Mouse (Mus musculus) intestine, embryonic 16.5 days (tissue): ENCODE results near the gene Pdpn. TPM values are rescaled to one million over a fixed set of nuclear protein-coding genes. Genes with fewer than 3 reads are reported as not detected.

ENCODE experiments used
- ATAC-seq: fragments of 200-750 bp; cut with Nextera tagmentation; 2 replicates; pipeline ENCODE4 v1.8.0; 2017; ENCODE audit warnings: moderate TSS enrichment, moderate library complexity
- H3K27ac ChIP-seq: fragments of 300-500 bp; sonication (generic); 2 replicates; pipeline ENCODE4 v1.5.1; 2014; ENCODE audit warnings: mild to moderate bottlenecking, low read length
- H3K27me3 ChIP-seq: fragments of 300-500 bp; sonication (generic); replicated peaks from 2 replicates; pipeline ENCODE4 v1.6.1; 2014; ENCODE audit warnings: low read length, control low read depth, mixed read lengths; ENCODE audit not compliant: control insufficient read depth, insufficient read depth
- H3K36me3 ChIP-seq: fragments of 300-500 bp; sonication (generic); 2 replicates; pipeline ENCODE4 v1.6.1; 2014; ENCODE audit warnings: low read length, control low read depth; ENCODE audit not compliant: control insufficient read depth, insufficient read depth
- H3K4me1 ChIP-seq: fragments of 300-500 bp; sonication (generic); 2 replicates; pipeline ENCODE4 v1.6.1; 2014; ENCODE audit warnings: low read length, control low read depth, mixed read lengths; ENCODE audit not compliant: control insufficient read depth, insufficient read depth
- H3K4me2 ChIP-seq: fragments of 300-500 bp; sonication (generic); 2 replicates; pipeline ENCODE4 v1.6.1; 2014; ENCODE audit warnings: low read depth, low read length, control low read depth
- H3K4me3 ChIP-seq: fragments of 300-500 bp; sonication (generic); 2 replicates; pipeline ENCODE4 v1.5.1; 2014; ENCODE audit warnings: mild to moderate bottlenecking, low read length
- H3K9ac ChIP-seq: fragments of 300-500 bp; sonication (generic); 2 replicates; pipeline ENCODE4 v1.6.1; 2014; ENCODE audit warnings: low read depth, low read length
- H3K9me3 ChIP-seq: fragments of 300-500 bp; sonication (generic); 2 replicates; pipeline ENCODE4 v1.6.1; 2016; ENCODE audit warnings: low read length, control low read depth; ENCODE audit not compliant: control insufficient read depth
- WGBS: fragments of 180-500 bp; shearing (Covaris S2); extraction: QIAGEN DNeasy Blood & Tissue Kit; methylation state at CpG from one replicate; pipeline ENCODE4 v1.1.7; 2014; 5-methylcytosine and 5-hydroxymethylcytosine counted together
- polyA plus RNA-seq: library from polyadenylated mRNA; unstranded; fragments of >200 nt; fragmentation: Nextera tagmentation; extraction: Ambion mirVana; gene quantifications from 2 replicates; pipeline ENCODE4 v1.2.1, GENCODE M21; 2015

The Pdpn gene
- polyA plus RNA-seq, 1 experiment from 2014 or later, result 22.6 TPM

GRCm38 (mm10) chr4:143287065-143287464 is 12.3 kb downstream of the Pdpn start:
- ATAC-seq, result no peak; the same call in 1 of the 2 replicates

DNA sequence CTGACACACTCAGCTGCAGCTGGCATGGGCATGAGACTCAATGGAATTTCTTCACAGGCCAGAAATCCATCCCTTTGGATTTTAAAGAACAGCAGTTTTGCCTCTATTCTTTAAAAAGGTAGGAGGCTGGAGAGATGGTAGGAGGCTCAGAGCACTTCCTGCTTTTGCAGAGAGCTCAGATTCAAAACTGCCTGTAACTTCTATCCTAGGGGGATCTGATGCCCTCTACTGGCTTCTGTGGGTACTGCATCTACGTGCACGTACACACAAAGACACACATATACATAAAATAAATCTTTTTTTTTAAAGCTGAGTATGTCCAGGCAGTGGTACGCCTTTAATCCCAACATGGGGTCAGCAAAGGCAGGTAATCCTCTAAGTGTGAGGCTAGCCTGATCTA is 19.2 kb downstream of the Pdpn start:
- Histone ChIP-seq H3K9me3 (no peaks in the 10 kb centered on the region), H3K4me2 (no peak overlapping the region), H3K4me1 (peaks cover 9% of the 10 kb centered on the region), H3K9ac (no peak overlapping the region), H3K27ac (peak overlapping the region; percentile 63), H3K36me3 (no peaks in the 10 kb centered on the region), H3K27me3 (no peaks in the 10 kb centered on the region), H3K4me3 (no peak overlapping the region)
- no peak for ATAC-seq
- 83% methylated on average over 3 of the region's 3 CpGs for WGBS

More at GRCm38 (mm10) chr4:143287065-143287464, 12.3 kb downstream of the Pdpn start:
- Histone ChIP-seq H3K9ac (no peak overlapping the region), H3K4me2 (no peak overlapping the region), H3K27ac (no peak overlapping the region), H3K4me1 (peaks cover 8% of the 10 kb centered on the region; the same call in 1 of the 2 replicates), H3K9me3 (no peaks in the 10 kb centered on the region), H3K36me3 (no peaks in the 10 kb centered on the region), H3K27me3 (no peaks in the 10 kb centered on the region), H3K4me3 (no peak overlapping the region)
- 64% methylated on average over 4 of the region's 4 CpGs for WGBS

- H3K27me3 ChIP-seq, result no peaks in the 10 kb centered on the region
- peak overlapping the region; percentile 63 for H3K27ac ChIP-seq
- 36% methylated on average over 12 of the region's 12 CpGs for WGBS
- no peaks in the 10 kb centered on the region for H3K36me3 ChIP-seq
- peaks cover 9% of the 10 kb centered on the region for H3K4me1 ChIP-seq
- ATAC-seq, result peak; percentile 39; the same call in 1 of the 2 replicates
- H3K9me3 ChIP-seq, result no peaks in the 10 kb centered on the region
- H3K4me3 ChIP-seq, result no peak overlapping the region
- no peak overlapping the region for H3K4me2 ChIP-seq
- no peak overlapping the region for H3K9ac ChIP-seq
These were observed 19.7 kb downstream of the Pdpn start for GRCm38 (mm10) chr4:143279661-143280060.

DNA sequence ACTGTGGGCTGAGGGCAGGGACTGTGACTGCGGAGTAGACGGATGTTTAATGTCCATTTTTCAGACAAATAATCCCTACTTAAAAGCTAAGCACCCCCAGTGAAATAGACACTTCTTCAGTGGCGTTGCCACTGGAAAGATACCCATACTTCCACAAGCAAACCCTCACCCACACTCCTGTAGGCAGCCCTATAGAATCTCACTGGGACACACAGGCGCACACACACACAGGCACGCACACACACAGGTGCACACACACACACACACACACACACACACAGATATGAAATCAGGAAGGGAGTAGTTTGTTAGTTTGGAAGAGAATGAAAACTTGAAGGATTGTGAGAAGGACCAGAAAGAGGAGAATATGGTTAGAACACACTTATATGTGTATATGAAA is 20.3 kb downstream of the Pdpn start:
- H3K27ac ChIP-seq, result peak overlapping the region; percentile 65
- no peak overlapping the region for H3K4me3 ChIP-seq
- no peaks in the 10 kb centered on the region for H3K36me3 ChIP-seq
- H3K4me1 ChIP-seq, result peaks cover 9% of the 10 kb centered on the region
- H3K9me3 ChIP-seq, result no peaks in the 10 kb centered on the region
- no peak overlapping the region for H3K4me2 ChIP-seq
- peak; percentile 18; the same call in 1 of the 2 replicates for ATAC-seq
- no peaks in the 10 kb centered on the region for H3K27me3 ChIP-seq
- H3K9ac ChIP-seq, result no peak overlapping the region
- WGBS, result 75% methylated on average over 5 of the region's 5 CpGs

GRCm38 (mm10) chr4:143278429-143278871 is 20.9 kb downstream of the Pdpn start:
- ATAC-seq, result peak; percentile 77
- no peaks in the 10 kb centered on the region for H3K36me3 ChIP-seq

GRCm38 (mm10) chr4:143277319-143277718 is 22.0 kb downstream of the Pdpn start:
- 93% methylated on average over 6 of the region's 6 CpGs for WGBS
- no peak for ATAC-seq

More at GRCm38 (mm10) chr4:143278429-143278871, 20.9 kb downstream of the Pdpn start:
- peak overlapping the region; percentile 33; the same call in 1 of the 2 replicates for H3K4me2 ChIP-seq
- peak overlapping the region; percentile 65; the same call in 1 of the 2 replicates for H3K27ac ChIP-seq
- peaks cover 9% of the 10 kb centered on the region for H3K4me1 ChIP-seq
- H3K27me3 ChIP-seq, result no peaks in the 10 kb centered on the region
- H3K9me3 ChIP-seq, result no peaks in the 10 kb centered on the region
- no peak overlapping the region for H3K9ac ChIP-seq
- 31% methylated on average over 14 of the region's 14 CpGs for WGBS
- no peak overlapping the region for H3K4me3 ChIP-seq

DNA sequence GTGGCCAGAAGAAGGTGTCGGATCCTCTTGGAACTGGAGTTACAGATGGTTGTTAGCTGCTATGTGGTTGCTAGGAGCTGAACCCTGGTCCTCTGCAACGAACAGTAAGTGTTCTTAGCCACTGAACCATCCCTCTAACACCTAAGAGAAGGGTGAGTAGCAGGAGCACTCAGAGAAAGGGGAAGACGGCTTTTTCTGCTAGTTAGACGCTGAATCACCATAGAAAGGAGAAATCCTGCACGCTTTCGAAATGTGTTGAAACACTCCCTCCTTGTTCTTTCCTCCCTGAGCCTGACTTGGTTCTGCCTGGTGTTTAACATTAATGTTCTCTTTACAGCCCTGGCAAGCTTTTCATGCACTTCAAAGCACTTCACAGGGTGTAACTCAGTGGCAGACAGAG is 27.8 kb downstream of the Pdpn start:
- H3K4me3 ChIP-seq, result no peak overlapping the region
- no peak for ATAC-seq
- H3K27me3 ChIP-seq, result no peaks in the 10 kb centered on the region
- H3K9ac ChIP-seq, result no peak overlapping the region
- no peak overlapping the region for H3K4me2 ChIP-seq
- 86% methylated on average over 6 of the region's 6 CpGs for WGBS
- no peaks in the 10 kb centered on the region for H3K9me3 ChIP-seq
- H3K4me1 ChIP-seq, result no peaks in the 10 kb centered on the region
- H3K36me3 ChIP-seq, result no peaks in the 10 kb centered on the region
- H3K27ac ChIP-seq, result no peak overlapping the region

More at GRCm38 (mm10) chr4:143277319-143277718, 22.0 kb downstream of the Pdpn start:
- Histone ChIP-seq H3K4me2 (no peak overlapping the region), H3K36me3 (no peaks in the 10 kb centered on the region), H3K4me1 (peaks cover 9% of the 10 kb centered on the region), H3K9ac (no peak overlapping the region), H3K27ac (no peak overlapping the region), H3K27me3 (no peaks in the 10 kb centered on the region), H3K9me3 (no peaks in the 10 kb centered on the region), H3K4me3 (no peak overlapping the region)

GRCm38 (mm10) chr4:143270903-143271302 is 28.5 kb downstream of the Pdpn start:
- Histone ChIP-seq H3K27ac (no peak overlapping the region), H3K4me3 (no peak overlapping the region), H3K27me3 (no peaks in the 10 kb centered on the region), H3K36me3 (no peaks in the 10 kb centered on the region), H3K4me2 (no peak overlapping the region), H3K4me1 (no peaks in the 10 kb centered on the region), H3K9me3 (no peaks in the 10 kb centered on the region), H3K9ac (no peak overlapping the region)
- ATAC-seq, result no peak
- WGBS, result 68% methylated on average over 3 of the region's 3 CpGs

DNA sequence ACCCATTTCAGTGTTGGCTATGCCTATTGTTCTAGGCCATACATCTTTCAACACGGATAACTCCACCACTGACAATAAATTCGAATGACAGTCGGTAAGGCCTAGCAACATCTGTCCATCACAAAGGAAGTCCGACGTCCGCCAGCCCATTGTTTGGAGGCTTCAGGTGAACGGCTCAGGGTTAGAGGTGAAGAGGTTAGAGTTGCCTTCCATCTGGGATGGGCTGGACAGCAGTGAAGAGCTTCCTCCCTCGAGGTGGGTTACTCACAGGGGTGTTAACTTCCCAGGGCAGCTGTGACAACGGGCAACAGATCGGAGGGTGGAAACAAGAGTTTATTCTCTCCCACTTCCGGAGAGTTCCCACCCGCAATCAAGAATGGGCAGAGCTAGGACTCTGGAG is 36.7 kb downstream of the Pdpn start:
- Histone ChIP-seq H3K27ac (no peak overlapping the region), H3K27me3 (no peaks in the 10 kb centered on the region), H3K4me2 (no peak overlapping the region), H3K9me3 (no peaks in the 10 kb centered on the region), H3K4me1 (peaks cover 3% of the 10 kb centered on the region; the same call in 1 of the 2 replicates), H3K36me3 (no peaks in the 10 kb centered on the region), H3K4me3 (no peak overlapping the region), H3K9ac (no peak overlapping the region)
- 80% methylated on average over 12 of the region's 12 CpGs for WGBS
- no peak for ATAC-seq
